Mouse (Mus musculus) testis, adult 2 months (tissue): ENCODE results near the gene Max. TPM values are rescaled to one million over a fixed set of nuclear protein-coding genes. Genes with fewer than 3 reads are reported as not detected.

Source experiments
- H3K27ac ChIP-seq: fragments of 200-500 bp; 2 replicates; pipeline ENCODE4 v1.5.1; 2012; ENCODE audit warnings: low read depth, low read length; ENCODE audit not compliant: control insufficient read depth, insufficient read depth
- H3K27me3 ChIP-seq: fragments of 200-500 bp; 2 replicates; pipeline ENCODE4 v1.6.1; 2012; ENCODE audit warnings: mild to moderate bottlenecking, low read length, moderate library complexity; ENCODE audit not compliant: control insufficient read depth, insufficient read depth
- H3K36me3 ChIP-seq: fragments of 200-500 bp; 2 replicates; pipeline ENCODE4 v1.6.1; 2012; ENCODE audit warnings: mild to moderate bottlenecking, low read length; ENCODE audit not compliant: control insufficient read depth, insufficient read depth
- H3K4me1 ChIP-seq: fragments of 200-500 bp; 2 replicates; pipeline ENCODE4 v1.6.1; 2012; ENCODE audit warnings: low read length; ENCODE audit not compliant: control insufficient read depth, insufficient read depth
- H3K4me3 ChIP-seq: fragments of 200-500 bp; 2 replicates; pipeline ENCODE4 v1.5.1; 2012; ENCODE audit warnings: low read depth, mild to moderate bottlenecking, low read length, moderate library complexity, mixed read lengths; ENCODE audit not compliant: control insufficient read depth
- CTCF ChIP-seq: fragments of 200-500 bp; IDR thresholded peaks from 2 replicates; pipeline ENCODE4 v1.5.1; 2012; ENCODE audit warnings: low read depth, mild to moderate bottlenecking, inconsistent platforms, low read length, moderate library complexity; ENCODE audit not compliant: control insufficient read depth, insufficient read depth, insufficient replicate concordance
- POLR2A ChIP-seq: fragments of 200-500 bp; IDR thresholded peaks from 2 replicates; pipeline ENCODE4 v1.6.1; 2012; ENCODE audit warnings: low read depth, mild to moderate bottlenecking, inconsistent platforms, low read length, moderate library complexity; ENCODE audit not compliant: control insufficient read depth
- polyA plus RNA-seq: library from polyadenylated mRNA; depleted of rRNA; stranded (reverse); fragments of >200 nt; gene quantifications from 2 replicates; pipeline ENCODE4 v1.2.3, GENCODE M21; 2012; rRNA removed

The Max gene
- 8.5 and 9.8 TPM in 2 replicates for polyA plus RNA-seq

- Histone ChIP-seq H3K4me1 (peaks cover 8% of the 10 kb centered on the region), H3K27me3 (no peaks in the 10 kb centered on the region), H3K36me3 (no peaks in the 10 kb centered on the region; the same call in 1 of the 2 replicates), H3K4me3 (peak within 1 kb of the TSS; percentile 95), H3K27ac (peak within 1 kb of the TSS; percentile 86)
- TF ChIP-seq POLR2A (peak; percentile 91), CTCF (no peak)
Measured at GRCm38 (mm10) chr12:76961932-76962891, at the start of gene Max. Gene Max (minus strand): TSS chr12:76962201.

GRCm38 (mm10) chr12:77011092-77011720 is 49.2 kb upstream of the Max start:
- H3K36me3 ChIP-seq, result no peaks in the 10 kb centered on the region
- no peak for TF ChIP-seq CTCF
- TF ChIP-seq POLR2A, result no peak
- no peak overlapping the region for H3K4me3 ChIP-seq
- no peaks in the 10 kb centered on the region for H3K4me1 ChIP-seq
- no peaks in the 10 kb centered on the region for H3K27me3 ChIP-seq
- no peak overlapping the region for H3K27ac ChIP-seq

- TF ChIP-seq CTCF (no peak), POLR2A (no peak)
- no peak overlapping the region for H3K27ac ChIP-seq
- no peaks in the 10 kb centered on the region for H3K27me3 ChIP-seq
- no peaks in the 10 kb centered on the region for H3K36me3 ChIP-seq
- no peak overlapping the region for H3K4me3 ChIP-seq
- no peaks in the 10 kb centered on the region for H3K4me1 ChIP-seq
Measured at GRCm38 (mm10) chr12:77009202-77010030, 47.4 kb upstream of the Max start.

- no peak overlapping the region for H3K27ac ChIP-seq
- TF ChIP-seq CTCF (no peak), POLR2A (no peak)
- peak overlapping the region; percentile 45 for H3K4me3 ChIP-seq
Measured at GRCm38 (mm10) chr12:77004893-77005292, 42.9 kb upstream of the Max start.

GRCm38 (mm10) chr12:77002551-77003228 is 40.7 kb upstream of the Max start:
- TF ChIP-seq CTCF (no peak), POLR2A (no peak)
- Histone ChIP-seq H3K27me3 (no peaks in the 10 kb centered on the region), H3K27ac (no peak overlapping the region), H3K36me3 (no peaks in the 10 kb centered on the region), H3K4me3 (no peak overlapping the region), H3K4me1 (no peaks in the 10 kb centered on the region; the same call in 1 of the 2 replicates)

More at GRCm38 (mm10) chr12:77004893-77005292, 42.9 kb upstream of the Max start:
- Histone ChIP-seq H3K27me3 (no peaks in the 10 kb centered on the region), H3K36me3 (no peaks in the 10 kb centered on the region), H3K4me1 (no peaks in the 10 kb centered on the region)

GRCm38 (mm10) chr12:77001312-77001711 is 39.3 kb upstream of the Max start:
- H3K36me3 ChIP-seq, result no peaks in the 10 kb centered on the region
- TF ChIP-seq CTCF (no peak), POLR2A (no peak)
- no peak overlapping the region for H3K4me3 ChIP-seq
- no peak overlapping the region for H3K27ac ChIP-seq
- H3K4me1 ChIP-seq, result no peaks in the 10 kb centered on the region; the same call in 1 of the 2 replicates
- no peaks in the 10 kb centered on the region for H3K27me3 ChIP-seq
